In genomic region chr1:190910836-190911235, GRCm38 (mm10) we compare ENCODE assay signal across 8 mouse cellular contexts. TPM values are rescaled to one million over a fixed set of nuclear protein-coding genes. Genes with fewer than 3 reads are reported as not detected.
DNase-seq lines count a peak whose midpoint lies in the region; ATAC-seq lines count a peak whose summit lies in the region.

No protein-coding gene starts in this region.

- intact Hi-C loops in left cerebral cortex, postnatal 25 days (cut with DNase I) = no loop called here
- intact Hi-C loops in left cerebral cortex, postnatal 4 days (cut with DNase I) = no loop called here

- no peaks in the 10 kb centered on the region for H3K36me3 ChIP-seq in hindbrain, embryonic 12.5 days
- no peaks in the 10 kb centered on the region for H3K36me3 ChIP-seq in midbrain, embryonic 14.5 days (ENCODE audit: control insufficient read depth, insufficient read depth, low read length)

- H3K4me2 ChIP-seq in hindbrain, embryonic 12.5 days (replicated peaks) = peak overlapping the region; percentile 72
- peak overlapping the region; percentile 87 for H3K4me2 ChIP-seq in midbrain, embryonic 14.5 days (ENCODE audit: low read length)

- H3K9ac ChIP-seq in hindbrain, embryonic 12.5 days = peak overlapping the region; percentile 76
- peak overlapping the region; percentile 93 for H3K9ac ChIP-seq in midbrain, embryonic 14.5 days (replicated peaks; ENCODE audit: low read length)

- DNase-seq in left cerebral cortex, postnatal 25 days (ENCODE audit: low spot score in 2 of 2) = peak; percentile 46 to 62
- no peak for DNase-seq in left cerebral cortex, postnatal 4 days
- no peak for DNase-seq in midbrain, embryonic 14.5 days
- no peak for DNase-seq in gastrocnemius, adult 8-10 months (ENCODE audit: low spot score in 2 of 2)
- DNase-seq in cerebellum, postnatal 10 days = no peak
- no peak for DNase-seq in gastrocnemius, postnatal 4 days (ENCODE audit: low spot score in 2 of 2)

- H3K9me3 ChIP-seq in hindbrain, embryonic 12.5 days (replicated peaks) = no peaks in the 10 kb centered on the region
- H3K9me3 ChIP-seq in midbrain, embryonic 14.5 days (ENCODE audit: control insufficient read depth, low read length) = no peaks in the 10 kb centered on the region

- no peak overlapping the region for H3K27ac ChIP-seq in brown adipose tissue, adult 24 weeks (replicated peaks; ENCODE audit: low read depth, low read length)
- H3K27ac ChIP-seq in hindbrain, embryonic 12.5 days = no peak overlapping the region
- H3K27ac ChIP-seq in midbrain, embryonic 14.5 days (replicated peaks; ENCODE audit: low read depth, low read length) = 0 out of 2 replicates have a peak overlapping the region, but pooled peaks have one; percentile 86

- ATAC-seq in hindbrain, embryonic 12.5 days (ENCODE audit: low FRiP score) = no peak
- ATAC-seq in midbrain, embryonic 14.5 days (ENCODE audit: low FRiP score, low TSS enrichment) = no peak

- H3K27me3 ChIP-seq in hindbrain, embryonic 12.5 days = 0 out of 2 replicates have a peak, but pooled peaks cover 2% of the 10 kb centered on the region
- no peaks in the 10 kb centered on the region for H3K27me3 ChIP-seq in midbrain, embryonic 14.5 days (ENCODE audit: control insufficient read depth, insufficient read depth, low read length)

- peak overlapping the region; percentile 85 for H3K4me3 ChIP-seq in brown adipose tissue, adult 24 weeks (ENCODE audit: insufficient read depth, low read depth, low read length)
- H3K4me3 ChIP-seq in hindbrain, embryonic 12.5 days = peak overlapping the region; percentile 66
- H3K4me3 ChIP-seq in midbrain, embryonic 14.5 days (replicated peaks; ENCODE audit: low read depth, low read length) = peak overlapping the region; percentile 86

- 78% methylated on average over 6 of the region's 6 CpGs for WGBS in hindbrain, embryonic 12.5 days
- WGBS in midbrain, embryonic 14.5 days = 81% methylated on average over 6 of the region's 6 CpGs

- H3K4me1 ChIP-seq in brown adipose tissue, adult 24 weeks (ENCODE audit: control insufficient read depth, insufficient read depth, insufficient read length, low read length) = no peaks in the 10 kb centered on the region
- H3K4me1 ChIP-seq in hindbrain, embryonic 12.5 days = peaks cover 20% of the 10 kb centered on the region
- H3K4me1 ChIP-seq in midbrain, embryonic 14.5 days (ENCODE audit: control insufficient read depth, insufficient read depth, low read length) = peaks cover 18% of the 10 kb centered on the region

RNA-seq across cellular contexts. Expression of gene Rps6kc1, which starts 0.7 kb away (rescaled TPM):
- 100 to 1,000 TPM; 106 to 110 TPM for total RNA-seq in left cerebral cortex, postnatal 25 days (2021)
- 10 to 100 TPM; 66.6 to 74.9 TPM for total RNA-seq in left cerebral cortex, postnatal 4 days (2021)
- 3.4 and 5.6 TPM in 2 replicates for polyA plus RNA-seq in brown adipose tissue, adult 24 weeks (2012; ENCODE audit: insufficient read depth, insufficient read length, missing spikeins)
- 23.9 and 29.1 TPM in 2 replicates for polyA plus RNA-seq in hindbrain, embryonic 12.5 days (2016; fragmentation: Nextera tagmentation; extraction: Ambion mirVana)
- polyA plus RNA-seq in midbrain, embryonic 14.5 days (2014; fragmentation: Nextera tagmentation; extraction: Ambion mirVana) = 29.8 and 31.0 TPM in 2 replicates
- 10 to 100 TPM; 16.5 to 18.5 (median 17.4) TPM for total RNA-seq in gastrocnemius, adult 8-10 months (2022)
- 10 to 100 TPM; 24.1 to 28.2 TPM for total RNA-seq in gastrocnemius, postnatal 4 days (2021)

RNA-seq across cellular contexts. Expression of gene Angel2, which starts 14.1 kb away (rescaled TPM):
- total RNA-seq in left cerebral cortex, postnatal 25 days (2021) = 10 to 100 TPM; 59.7 to 63.6 TPM
- 10 to 100 TPM; 58.2 to 60.0 TPM for total RNA-seq in left cerebral cortex, postnatal 4 days (2021)
- 25.8 and 28.7 TPM in 2 replicates for polyA plus RNA-seq in brown adipose tissue, adult 24 weeks (2012; ENCODE audit: insufficient read depth, insufficient read length, missing spikeins)
- 63.1 and 64.4 TPM in 2 replicates for polyA plus RNA-seq in hindbrain, embryonic 12.5 days (2016; fragmentation: Nextera tagmentation; extraction: Ambion mirVana)
- polyA plus RNA-seq in midbrain, embryonic 14.5 days (2014; fragmentation: Nextera tagmentation; extraction: Ambion mirVana) = 49.3 and 60.1 TPM in 2 replicates
- total RNA-seq in gastrocnemius, adult 8-10 months (2022) = 10 to 100 TPM; 28.5 to 38.6 (median 28.8) TPM
- total RNA-seq in gastrocnemius, postnatal 4 days (2021) = 10 to 100 TPM; 30.0 to 41.6 TPM

Comparison
In these comparisons a context has a peak if more than half of its experiments do, and no peak if none do; other contexts are left out.
1. DNase-seq: peak in left cerebral cortex, postnatal 25 days (2 of 2); none in left cerebral cortex, postnatal 4 days (single experiment), midbrain, embryonic 14.5 days (single experiment), gastrocnemius, adult 8-10 months (0 of 2), cerebellum, postnatal 10 days (0 of 2) and gastrocnemius, postnatal 4 days (0 of 2).
2. Peak in every context shown above with its lines, with median percentiles within 50 percentile points of each other: H3K4me3 ChIP-seq.